Mouse (Mus musculus) heart, postnatal 0 days (tissue): ENCODE results near the gene Slc4a5. TPM values are rescaled to one million over a fixed set of nuclear protein-coding genes. Genes with fewer than 3 reads are reported as not detected.

Experiments
- ATAC-seq: fragments of 200-750 bp; cut with Nextera tagmentation; 2 replicates; pipeline ENCODE4 v1.8.0; 2017; ENCODE audit warnings: low read depth, moderate number of reproducible peaks, moderate library complexity; ENCODE audit not compliant: insufficient read depth
- DNase-seq: peaks from one replicate; pipeline ENCODE4 v3.0.0-alpha.2; 2016; ENCODE audit warnings: low spot score
- H3K27ac ChIP-seq: fragments of 300-500 bp; sonication (generic); 2 replicates; pipeline ENCODE4 v1.5.1; 2014; ENCODE audit warnings: low read depth, mild to moderate bottlenecking
- H3K27me3 ChIP-seq: fragments of 300-500 bp; sonication (generic); 2 replicates; pipeline ENCODE4 v1.6.1; 2014; ENCODE audit warnings: low read length, mixed read lengths; ENCODE audit not compliant: control insufficient read depth, insufficient read depth
- H3K36me3 ChIP-seq: fragments of 300-500 bp; sonication (generic); replicated peaks from 2 replicates; pipeline ENCODE4 v1.6.1; 2014; ENCODE audit warnings: low read length, mixed read lengths; ENCODE audit not compliant: control insufficient read depth, insufficient read depth
- H3K4me1 ChIP-seq: fragments of 300-500 bp; sonication (generic); 2 replicates; pipeline ENCODE4 v1.6.1; 2014; ENCODE audit warnings: antibody characterized with exemption; ENCODE audit not compliant: control insufficient read depth, insufficient read depth
- H3K4me2 ChIP-seq: fragments of 300-500 bp; sonication (generic); 2 replicates; pipeline ENCODE4 v1.6.1; 2014; ENCODE audit warnings: low read depth, mild to moderate bottlenecking, low read length, moderate library complexity
- H3K4me3 ChIP-seq: fragments of 300-500 bp; sonication (generic); 2 replicates; pipeline ENCODE4 v1.5.1; 2014; ENCODE audit warnings: low read depth, low read length
- H3K9ac ChIP-seq: fragments of 300-500 bp; sonication (generic); replicated peaks from 2 replicates; pipeline ENCODE4 v1.6.1; 2014; ENCODE audit warnings: low read depth, low read length, mixed read lengths
- H3K9me3 ChIP-seq: fragments of 300-500 bp; sonication (generic); replicated peaks from 2 replicates; pipeline ENCODE4 v1.6.1; 2016; ENCODE audit warnings: low read length; ENCODE audit not compliant: control insufficient read depth
- CTCF ChIP-seq: IDR thresholded peaks from 2 replicates; pipeline ENCODE4 v1.5.1; 2016; ENCODE audit warnings: antibody characterized with exemption, control low read depth, low read depth
- EP300 ChIP-seq: IDR thresholded peaks from 2 replicates; pipeline ENCODE4 v1.6.1; 2016; ENCODE audit warnings: antibody characterized with exemption, low read depth
- WGBS: fragments of 180-500 bp; shearing (Covaris S2); extraction: QIAGEN DNeasy Blood & Tissue Kit; methylation state at CpG from one replicate; pipeline ENCODE4 v1.1.7; 2014; 5-methylcytosine and 5-hydroxymethylcytosine counted together
- polyA plus RNA-seq: library from polyadenylated mRNA; unstranded; fragments of >200 nt; fragmentation: Nextera tagmentation; extraction: Ambion mirVana; gene quantifications from 2 replicates; pipeline ENCODE4 v1.2.1, GENCODE M21; 2015
- total RNA-seq: library from RNA; depleted of rRNA; stranded (reverse); fragments of >200 nt; gene quantifications from 2 replicates; pipeline ENCODE4 v1.2.3, GENCODE M21; 2014; ENCODE audit warnings: low replicate concordance

Gene Slc4a5
- total and polyA plus RNA-seq, 2 experiments from 2014 or later: 0.03 TPM; not detected in 1

GRCm38 (mm10) chr6:83265653-83266052 lies 46.0 kb downstream of the Slc4a5 start:
- H3K9me3 ChIP-seq: no peaks in the 10 kb centered on the region
- no peak overlapping the region for H3K4me3 ChIP-seq
- no peak overlapping the region for H3K9ac ChIP-seq
- H3K4me2 ChIP-seq: no peak overlapping the region
- no peaks in the 10 kb centered on the region for H3K27me3 ChIP-seq
- no peak for TF ChIP-seq CTCF
- TF ChIP-seq EP300: no peak
- ATAC-seq: no peak
- no peaks in the 10 kb centered on the region for H3K4me1 ChIP-seq
- WGBS: 63% methylated on average over 4 of the region's 4 CpGs
- no peak for DNase-seq
- H3K27ac ChIP-seq: no peak overlapping the region
- no peaks in the 10 kb centered on the region for H3K36me3 ChIP-seq

DNA sequence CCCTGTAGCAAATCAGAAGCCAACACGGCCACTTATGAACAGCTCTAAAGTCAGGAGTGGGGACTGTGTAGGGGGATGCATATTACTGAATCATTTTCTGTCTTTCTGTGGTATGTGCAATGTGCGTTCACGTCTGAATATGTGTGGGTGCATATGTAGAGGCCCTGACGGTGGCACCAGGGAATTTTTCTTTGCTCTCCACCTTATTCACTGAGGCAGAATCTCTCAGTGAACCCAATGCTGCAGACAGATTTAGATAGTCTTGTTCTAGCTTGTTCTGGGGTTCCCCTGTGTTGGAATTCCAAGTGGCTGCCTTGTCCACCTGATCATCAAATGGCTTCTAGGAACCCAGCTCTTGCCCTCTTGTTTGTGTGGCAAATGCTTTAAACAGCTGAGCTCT lies 48.0 kb downstream of the Slc4a5 start:
- no peak for TF ChIP-seq CTCF
- Histone ChIP-seq H3K27ac (no peak overlapping the region), H3K9me3 (no peaks in the 10 kb centered on the region), H3K4me3 (peak overlapping the region; percentile 46), H3K9ac (no peak overlapping the region), H3K36me3 (no peaks in the 10 kb centered on the region), H3K4me1 (no peaks in the 10 kb centered on the region), H3K27me3 (no peaks in the 10 kb centered on the region), H3K4me2 (peak overlapping the region; percentile 57)
- DNase-seq (no peak), ATAC-seq (no peak)
- 61% methylated on average over 4 of the region's 4 CpGs for WGBS

DNA sequence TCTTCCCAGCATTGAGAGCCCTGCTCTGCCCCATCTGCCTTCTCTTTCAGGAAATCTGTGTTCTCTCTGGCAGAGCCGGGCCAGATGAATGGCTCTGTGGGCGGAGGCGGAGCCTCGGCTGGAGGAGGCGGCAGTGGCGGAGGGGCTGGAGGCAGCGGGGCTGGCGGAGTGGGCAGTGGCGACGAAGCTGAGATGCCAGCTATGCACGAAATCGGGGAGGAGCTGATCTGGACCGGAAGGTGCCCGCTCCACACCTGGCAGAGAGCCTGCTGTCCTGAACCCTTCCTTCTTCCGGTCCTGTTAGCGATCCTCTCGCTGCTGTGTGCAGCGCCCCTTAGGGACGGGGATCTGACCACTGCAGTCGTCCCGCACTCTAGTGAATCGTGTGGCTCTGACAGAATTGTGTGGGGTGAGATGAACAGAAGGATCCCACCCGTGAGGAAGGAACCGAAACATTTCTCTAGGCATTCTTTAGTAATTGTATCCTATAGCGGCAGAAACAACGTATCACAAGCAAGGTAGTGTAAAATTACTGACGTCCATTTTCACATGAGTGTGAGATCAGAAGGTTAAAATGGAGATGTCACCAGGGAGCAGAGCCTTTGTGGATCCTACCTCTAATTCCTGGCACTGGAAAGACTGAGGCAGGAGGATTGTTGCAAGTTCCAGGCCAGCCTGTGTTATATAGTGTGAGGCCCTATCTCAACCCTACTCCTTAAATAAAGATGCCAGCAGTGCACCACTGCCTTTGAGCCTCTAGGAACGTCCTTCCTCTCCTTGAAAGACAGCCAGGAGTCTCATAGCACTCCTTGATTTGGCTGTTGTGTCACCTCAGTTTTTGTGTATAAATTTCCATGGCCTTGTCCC lies 48.7 kb downstream of the Slc4a5 start:
- Histone ChIP-seq H3K9me3 (no peaks in the 10 kb centered on the region), H3K9ac (no peak overlapping the region), H3K4me3 (peak overlapping the region; percentile 46), H3K36me3 (no peaks in the 10 kb centered on the region), H3K4me2 (peak overlapping the region; percentile 57), H3K4me1 (no peaks in the 10 kb centered on the region), H3K27me3 (no peaks in the 10 kb centered on the region), H3K27ac (peak overlapping the region; percentile 60)
- DNase-seq (peak; percentile 96), ATAC-seq (peak; percentile 97)
- 1% methylated on average over 26 of the region's 28 CpGs for WGBS
- peak; percentile 76 for TF ChIP-seq CTCF
- no peak for TF ChIP-seq EP300

GRCm38 (mm10) chr6:83273733-83274132 lies 54.1 kb downstream of the Slc4a5 start:
- Histone ChIP-seq H3K36me3 (no peaks in the 10 kb centered on the region), H3K9me3 (0 out of 2 replicates have a peak, but pooled peaks cover 1% of the 10 kb centered on the region), H3K27me3 (no peaks in the 10 kb centered on the region), H3K4me3 (no peak overlapping the region), H3K4me2 (no peak overlapping the region), H3K9ac (no peak overlapping the region), H3K27ac (no peak overlapping the region), H3K4me1 (no peaks in the 10 kb centered on the region)
- TF ChIP-seq EP300 (no peak), CTCF (no peak)
- WGBS: 75% methylated on average over 11 of the region's 11 CpGs
- no peak for DNase-seq
- ATAC-seq: no peak

- Histone ChIP-seq H3K4me2 (no peak overlapping the region), H3K9ac (no peak overlapping the region), H3K27me3 (no peaks in the 10 kb centered on the region), H3K4me1 (no peaks in the 10 kb centered on the region), H3K9me3 (peaks cover 4% of the 10 kb centered on the region; the same call in 1 of the 2 replicates), H3K4me3 (no peak overlapping the region), H3K27ac (no peak overlapping the region), H3K36me3 (no peaks in the 10 kb centered on the region)
- DNase-seq (no peak), ATAC-seq (no peak)
- 66% methylated on average over 13 of the region's 13 CpGs for WGBS
- no peak for TF ChIP-seq EP300
- no peak for TF ChIP-seq CTCF
Observed at GRCm38 (mm10) chr6:83277151-83277550, 57.5 kb downstream of the Slc4a5 start.

- no peak overlapping the region for H3K27ac ChIP-seq
- 15% methylated on average over 2 of the region's 2 CpGs for WGBS
- no peak overlapping the region for H3K4me2 ChIP-seq
- H3K36me3 ChIP-seq: no peaks in the 10 kb centered on the region
- no peak overlapping the region for H3K9ac ChIP-seq
- no peaks in the 10 kb centered on the region for H3K27me3 ChIP-seq
- ATAC-seq (no peak), DNase-seq (no peak)
- no peak overlapping the region for H3K4me3 ChIP-seq
- no peaks in the 10 kb centered on the region for H3K4me1 ChIP-seq
- H3K9me3 ChIP-seq: peaks cover 4% of the 10 kb centered on the region; the same call in 1 of the 2 replicates
- TF ChIP-seq CTCF (peak; percentile 49), EP300 (no peak)
Observed at GRCm38 (mm10) chr6:83278881-83279280, 59.3 kb downstream of the Slc4a5 start.
